Mouse (Mus musculus): ENCODE measurements around the gene Naa15.

The Naa15 gene

DNA sequence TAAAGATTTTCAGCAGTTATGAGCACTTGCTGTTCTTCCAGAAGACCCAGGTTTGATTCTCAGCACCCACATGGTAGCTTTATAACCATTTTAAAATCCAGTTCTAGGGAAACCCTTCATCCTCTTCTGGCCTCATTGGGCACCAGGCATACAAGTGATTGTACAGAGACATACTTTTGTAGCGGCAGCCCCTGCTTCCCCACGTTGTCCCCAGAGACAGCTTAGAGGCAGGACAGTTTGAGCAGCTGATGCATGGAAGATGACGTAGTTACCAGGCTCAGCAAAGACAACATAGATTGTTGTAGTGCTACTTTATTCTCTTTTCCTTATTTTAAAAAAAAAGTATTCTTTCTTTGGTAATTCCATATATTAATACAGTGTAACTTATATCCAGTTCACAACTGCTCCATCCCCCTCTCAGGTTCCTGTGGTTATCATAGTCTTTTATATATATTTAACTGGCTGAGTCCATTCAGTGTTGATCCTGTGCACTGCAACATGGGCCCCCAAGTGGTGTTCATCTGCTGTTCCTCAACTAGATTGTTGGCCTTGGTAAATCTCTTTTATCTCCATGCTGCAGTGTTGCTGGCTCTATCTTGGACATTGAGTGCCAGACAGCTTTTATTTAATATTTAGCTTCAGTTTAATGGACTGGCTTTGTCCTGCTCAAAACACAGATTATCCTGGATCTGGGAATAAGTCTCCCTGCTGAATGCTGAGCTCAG is 20.1 kb downstream of the Naa15 start:
- no peak for DNase-seq (ENCODE audit: low spot score)

DNA sequence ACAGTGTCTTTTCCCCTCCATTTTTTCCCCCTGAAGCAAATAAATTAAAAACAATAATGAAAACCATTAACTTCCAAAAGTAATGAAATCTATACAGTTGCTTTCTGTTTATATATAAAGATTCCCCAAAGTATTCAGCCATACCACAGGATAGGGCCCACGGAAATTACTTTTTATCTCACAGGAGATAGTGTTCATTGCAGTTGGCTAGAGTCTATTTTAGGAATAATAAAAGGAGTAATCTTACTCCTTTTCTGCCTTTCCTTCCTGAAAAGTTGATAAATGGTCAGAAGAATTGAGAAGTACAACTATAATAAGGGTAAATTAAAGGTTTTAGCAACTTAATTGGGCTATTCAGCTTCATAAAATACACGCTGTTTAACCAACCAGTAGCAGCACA is 53.6 kb downstream of the Naa15 start:
- no peak for DNase-seq (ENCODE audit: low spot score)

DNA sequence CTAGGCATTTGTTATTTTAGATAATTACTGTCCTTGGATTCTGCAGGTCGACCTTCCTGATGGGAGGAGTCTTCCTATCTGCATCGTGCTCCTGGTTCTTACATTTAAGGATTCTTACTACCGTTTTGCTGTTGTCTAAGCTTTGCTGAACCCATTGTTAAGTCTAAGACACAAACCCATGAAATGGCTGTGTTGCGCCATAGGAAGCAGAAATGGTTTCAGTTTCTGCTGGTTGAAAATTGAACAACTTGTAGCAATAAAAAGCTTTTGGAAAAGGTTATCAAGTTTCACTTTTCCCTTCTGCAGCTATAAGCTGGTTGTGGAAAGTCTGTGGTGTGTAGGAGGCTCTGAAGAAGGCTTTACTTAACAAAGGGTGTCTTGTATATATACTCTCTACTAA is 60.8 kb downstream of the Naa15 start:
- DNase-seq (ENCODE audit: low spot score), result no peak

DNA sequence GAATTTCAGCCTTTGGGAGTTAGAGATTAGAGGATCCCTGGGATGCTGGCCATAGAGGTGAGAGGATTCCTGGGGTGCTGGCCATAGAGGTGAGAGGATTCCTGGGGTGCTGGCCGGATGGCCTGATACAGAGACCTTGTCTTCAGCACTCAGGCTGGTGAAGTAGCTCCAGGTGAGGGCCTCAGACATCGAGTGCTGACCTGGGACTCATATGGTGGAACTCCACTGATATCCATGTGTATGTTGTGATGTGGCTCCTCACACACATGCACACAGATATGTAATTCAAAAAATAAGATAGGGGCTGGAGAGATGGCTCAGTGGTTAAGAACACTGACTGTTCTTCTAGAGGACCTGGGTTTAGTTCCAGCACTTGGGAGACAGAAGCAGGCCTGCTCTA is 64.9 kb downstream of the Naa15 start:
- DNase-seq (ENCODE audit: low spot score), result no peak

DNA sequence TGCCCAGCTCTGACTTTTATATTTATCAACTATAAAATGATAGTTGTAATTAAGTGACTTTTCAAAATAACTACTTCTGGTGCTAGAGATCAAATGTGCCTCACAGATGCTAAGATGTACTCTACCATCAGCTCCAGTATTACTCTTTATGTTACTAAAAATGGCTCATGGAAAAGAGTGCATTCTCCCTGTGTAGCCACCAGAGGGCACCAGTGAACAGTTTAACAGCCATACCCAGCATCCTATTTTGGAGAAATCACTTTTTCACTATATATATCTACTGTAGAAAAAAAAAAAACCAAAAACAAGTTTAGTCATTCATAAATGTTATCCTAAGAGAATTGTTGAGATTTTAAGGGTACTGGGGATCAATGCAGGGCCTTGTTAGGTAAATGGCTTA is 66.1 kb downstream of the Naa15 start:
- DNase-seq (ENCODE audit: low spot score), result peak; percentile 65

DNA sequence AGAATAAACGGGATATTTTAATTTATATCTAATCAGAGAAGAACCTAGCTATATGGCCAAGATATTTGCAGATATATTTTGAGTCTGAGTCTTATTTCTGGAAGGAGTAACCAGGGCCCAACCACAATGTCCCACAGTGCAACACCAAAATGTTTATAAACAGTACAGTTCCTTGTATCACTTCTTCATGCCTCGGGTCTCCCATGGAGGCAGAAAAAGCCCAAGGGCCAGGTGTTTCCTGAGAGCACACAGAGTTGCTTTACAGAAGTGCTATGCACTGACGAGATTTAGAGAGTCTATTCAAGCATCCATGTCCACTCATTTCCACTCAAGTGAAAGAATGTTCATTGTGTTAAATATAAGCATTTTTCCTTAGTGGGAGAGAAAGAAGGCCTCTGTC is 66.9 kb downstream of the Naa15 start:
- DNase-seq (ENCODE audit: low spot score), result no peak

DNA sequence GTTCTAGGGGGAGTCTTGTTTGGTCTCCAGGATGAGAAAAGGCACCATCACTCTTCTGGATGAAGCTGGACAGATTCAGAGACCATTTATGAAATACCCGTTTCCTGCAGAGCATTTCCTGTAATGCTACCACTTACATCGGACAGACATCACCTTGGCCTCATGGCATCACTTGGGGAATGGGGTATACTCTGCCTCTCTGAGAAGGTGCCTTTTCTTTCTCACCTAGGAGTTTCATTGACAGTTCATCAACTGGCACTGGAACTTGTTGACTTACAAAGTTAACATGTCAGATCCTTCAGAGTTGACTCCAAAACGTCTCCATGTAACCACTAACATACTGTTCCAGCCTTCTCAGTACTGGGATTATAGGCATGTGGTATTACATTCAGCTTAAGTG is 67.8 kb downstream of the Naa15 start:
- DNase-seq (ENCODE audit: low spot score), result no peak

DNA sequence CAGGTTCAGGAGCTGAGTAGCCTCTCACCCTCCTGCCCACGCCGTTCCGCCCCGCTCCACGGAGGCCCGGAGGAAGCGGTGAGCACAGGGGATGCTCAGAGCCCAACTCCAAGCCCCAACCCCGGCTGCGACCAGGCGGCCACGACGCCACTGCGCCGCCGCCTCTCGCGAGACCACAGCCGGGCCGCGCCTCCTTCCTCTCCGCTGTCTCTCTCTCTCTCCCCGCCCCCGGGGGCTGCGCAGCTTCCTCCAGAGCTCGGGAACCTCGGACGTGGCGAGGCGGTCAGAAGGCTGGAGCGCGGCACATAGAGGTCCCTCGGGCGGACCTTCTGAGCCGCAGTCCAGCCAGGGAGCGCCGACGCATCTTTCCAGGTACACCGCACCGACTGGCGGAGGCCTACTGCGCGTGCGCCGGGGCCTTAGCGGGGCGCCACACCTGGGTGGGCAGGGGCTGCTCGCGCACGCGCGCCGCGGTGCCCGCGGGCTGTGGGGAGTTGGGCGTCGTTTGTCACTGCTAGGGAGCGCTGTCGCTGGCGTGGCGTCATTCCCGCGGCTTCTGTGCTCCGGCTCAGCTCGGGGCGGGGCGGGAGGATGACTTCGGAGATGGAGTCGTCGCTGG is 68.9 kb downstream of the Naa15 start, which contains the start of gene Rab33b:
Rab33b (plus strand) TSS at position 180 of the 619 bp plus-strand sequence.
- peak; percentile 98 for DNase-seq (ENCODE audit: low spot score)

DNA sequence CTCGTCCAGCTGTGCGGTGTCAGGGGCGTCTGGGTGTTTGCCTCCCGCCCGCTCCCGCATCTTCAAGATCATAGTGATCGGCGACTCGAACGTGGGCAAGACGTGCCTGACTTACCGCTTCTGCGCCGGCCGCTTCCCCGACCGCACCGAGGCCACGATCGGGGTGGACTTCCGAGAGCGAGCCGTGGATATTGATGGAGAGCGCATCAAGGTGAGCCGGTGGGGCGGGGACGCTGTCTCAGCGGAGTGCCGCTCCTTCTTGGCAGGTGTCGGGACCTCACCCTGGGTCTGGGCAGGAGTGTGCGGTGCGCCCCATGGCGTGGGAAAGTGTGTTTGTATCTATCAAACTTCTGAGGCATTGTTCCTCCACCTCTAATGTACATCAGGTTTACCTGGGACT is 69.4 kb downstream of the Naa15 start:
- no peak for DNase-seq (ENCODE audit: low spot score)

DNA sequence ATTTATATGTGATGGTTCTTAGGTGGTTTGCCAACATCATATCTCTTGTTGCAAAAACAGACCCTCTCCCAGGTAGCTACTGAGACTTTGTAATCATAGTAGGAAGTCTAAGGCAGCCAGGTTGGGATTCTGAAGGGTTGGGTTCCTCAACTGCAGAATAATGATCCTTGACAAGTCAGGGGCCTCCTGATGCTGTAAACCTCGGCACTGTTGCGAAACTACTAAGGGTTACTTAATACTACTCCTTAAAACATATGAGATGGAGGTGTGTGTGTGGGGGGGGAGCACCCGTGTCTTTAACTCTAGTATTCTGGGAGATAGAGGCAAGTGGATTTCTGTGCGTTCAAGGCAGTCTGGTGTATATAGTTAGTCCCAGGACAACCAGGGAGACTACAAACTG is 70.4 kb downstream of the Naa15 start:
- DNase-seq (ENCODE audit: low spot score), result no peak

DNA sequence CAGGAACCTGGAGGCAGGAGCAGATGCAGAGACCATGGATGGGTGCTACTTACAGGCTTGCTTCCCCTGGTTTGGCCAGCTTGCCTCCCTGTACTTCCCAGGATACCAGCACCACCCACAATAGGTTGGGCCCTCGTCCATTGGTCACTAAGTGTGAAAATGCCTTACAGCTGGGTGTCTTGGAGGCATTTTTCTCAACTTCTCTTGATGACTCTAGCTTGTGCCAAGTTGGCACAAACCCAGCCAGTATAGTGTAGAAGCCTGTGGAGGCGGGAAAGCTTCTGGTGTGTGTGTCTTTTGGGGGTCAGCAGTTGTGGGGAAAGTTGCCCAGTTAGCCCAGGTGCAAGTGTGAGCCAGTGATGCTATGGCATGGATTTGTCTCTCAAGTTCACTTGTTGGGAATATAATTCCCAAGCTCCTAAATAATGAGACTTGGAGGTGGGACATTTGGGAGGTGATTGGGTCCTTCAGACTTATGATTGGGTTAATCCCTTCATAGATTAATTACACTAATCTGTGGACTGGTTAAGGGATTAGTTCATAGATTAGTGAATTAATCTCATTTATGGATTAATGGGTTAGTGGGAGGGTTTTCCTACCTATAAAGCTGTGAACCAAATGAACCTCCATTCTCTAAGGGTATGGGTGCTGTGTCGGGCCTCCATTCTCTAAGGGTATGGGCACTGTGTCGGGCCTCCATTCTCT is 71.7 kb downstream of the Naa15 start:
- no peak for DNase-seq (ENCODE audit: low spot score)

DNA sequence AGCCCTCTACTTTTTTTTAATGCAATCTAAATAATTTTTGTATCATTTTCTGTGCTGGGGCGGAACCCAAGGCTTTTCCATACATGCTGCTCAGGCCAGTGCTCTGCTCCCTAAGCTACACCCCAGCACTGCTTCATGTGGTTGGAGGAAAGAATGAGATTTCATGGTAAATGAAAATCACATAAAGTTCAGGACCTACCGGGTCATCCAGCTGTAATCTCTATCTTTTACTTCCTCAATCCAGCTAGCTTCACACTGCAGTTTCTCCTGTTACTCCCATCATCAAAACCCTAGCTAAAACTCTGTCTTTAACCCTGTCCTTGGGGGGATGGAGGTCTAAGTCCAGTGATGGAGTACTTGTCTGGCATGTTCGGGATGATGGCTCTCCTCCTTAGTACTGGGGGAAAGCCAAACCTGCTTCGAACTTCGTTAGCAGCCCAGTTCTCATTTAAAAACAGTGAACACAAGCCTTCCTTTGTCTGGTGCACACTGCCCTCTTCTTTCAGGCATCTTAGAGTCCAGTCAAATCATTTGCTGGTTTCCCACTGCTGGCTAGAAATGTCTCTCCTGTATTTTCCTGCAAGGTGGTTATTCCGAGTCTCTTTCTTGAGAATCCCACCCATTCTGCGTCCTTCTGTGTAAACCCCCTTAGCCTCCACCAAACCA is 75.3 kb downstream of the Naa15 start:
- DNase-seq (ENCODE audit: low spot score), result no peak

DNA sequence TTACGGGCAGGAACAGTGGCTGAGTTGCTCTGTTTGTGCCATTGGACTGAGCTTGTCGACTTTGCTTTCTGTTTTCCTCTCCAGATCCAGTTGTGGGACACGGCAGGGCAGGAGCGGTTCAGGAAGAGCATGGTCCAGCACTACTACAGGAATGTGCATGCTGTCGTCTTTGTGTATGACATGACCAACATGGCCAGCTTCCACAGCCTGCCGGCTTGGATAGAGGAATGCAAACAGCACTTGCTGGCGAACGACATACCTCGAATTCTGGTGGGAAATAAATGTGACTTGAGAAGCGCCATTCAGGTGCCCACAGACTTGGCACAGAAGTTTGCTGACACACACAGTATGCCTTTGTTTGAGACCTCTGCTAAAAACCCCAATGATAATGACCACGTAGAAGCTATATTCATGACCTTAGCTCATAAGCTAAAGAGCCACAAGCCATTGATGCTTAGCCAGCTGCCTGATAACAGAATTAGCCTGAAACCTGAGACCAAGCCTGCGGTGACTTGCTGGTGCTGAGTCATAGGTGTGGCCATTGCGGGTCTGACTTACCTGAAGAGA is 78.4 kb downstream of the Naa15 start:
- DNase-seq (ENCODE audit: low spot score), result no peak

DNA sequence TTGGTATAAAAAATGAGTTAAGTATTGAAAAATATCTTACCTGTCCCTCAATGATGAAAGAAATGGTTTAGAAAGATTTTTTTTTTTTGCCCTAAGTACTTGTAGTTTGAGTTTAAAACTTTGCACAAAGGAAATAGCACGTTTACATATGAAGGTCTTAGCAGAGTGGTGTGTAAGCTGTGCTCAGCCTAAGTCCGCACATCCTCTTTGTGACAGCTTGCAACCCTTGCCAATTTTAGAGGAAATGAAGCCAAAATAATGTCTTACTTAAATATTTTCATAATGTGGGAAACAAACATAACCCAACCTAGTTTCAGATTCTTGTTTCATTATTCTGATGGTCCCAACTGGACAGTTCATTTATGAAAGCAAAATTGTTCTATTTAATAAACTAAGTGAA is 79.5 kb downstream of the Naa15 start:
- DNase-seq (ENCODE audit: low spot score), result no peak

DNA sequence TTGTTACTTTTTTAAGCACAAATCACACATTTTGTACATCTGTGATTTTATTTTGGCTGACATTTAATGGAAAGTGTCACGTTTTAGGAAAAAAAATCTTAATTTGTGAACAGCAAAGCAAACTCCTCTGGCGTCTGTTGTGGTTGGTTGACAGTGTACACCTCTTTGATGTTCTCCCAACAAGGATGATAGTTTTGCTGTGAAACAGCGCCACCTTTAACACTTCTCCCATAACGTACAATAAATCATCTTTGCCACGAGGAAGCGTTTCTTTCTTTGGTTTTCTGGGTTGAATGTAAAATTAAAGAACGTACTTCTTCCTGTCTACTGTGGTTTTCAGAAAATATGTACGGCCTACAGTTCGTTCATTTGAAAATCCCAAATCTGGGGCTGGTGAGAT is 80.7 kb downstream of the Naa15 start:
- DNase-seq (ENCODE audit: low spot score), result peak; percentile 55

DNA sequence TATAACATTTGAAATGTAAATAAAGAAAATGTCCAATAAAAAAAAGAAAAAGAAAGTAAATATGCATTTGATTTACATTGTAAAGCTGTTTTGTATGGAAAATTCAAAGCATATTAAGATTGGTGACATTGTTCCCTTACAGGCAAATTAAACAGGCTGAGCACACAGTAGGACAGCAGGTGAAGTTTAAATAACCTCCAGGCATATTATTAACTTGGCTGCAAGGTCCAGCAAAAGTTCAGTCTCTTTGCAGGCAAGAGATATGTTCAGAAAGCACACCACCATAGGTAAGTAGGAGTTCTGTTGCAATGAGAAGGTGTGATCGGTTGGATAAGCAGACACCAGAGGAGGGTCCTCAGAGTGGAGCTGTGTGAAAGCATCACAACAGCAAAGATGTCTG is 83.0 kb downstream of the Naa15 start:
- DNase-seq (ENCODE audit: low spot score), result no peak

DNA sequence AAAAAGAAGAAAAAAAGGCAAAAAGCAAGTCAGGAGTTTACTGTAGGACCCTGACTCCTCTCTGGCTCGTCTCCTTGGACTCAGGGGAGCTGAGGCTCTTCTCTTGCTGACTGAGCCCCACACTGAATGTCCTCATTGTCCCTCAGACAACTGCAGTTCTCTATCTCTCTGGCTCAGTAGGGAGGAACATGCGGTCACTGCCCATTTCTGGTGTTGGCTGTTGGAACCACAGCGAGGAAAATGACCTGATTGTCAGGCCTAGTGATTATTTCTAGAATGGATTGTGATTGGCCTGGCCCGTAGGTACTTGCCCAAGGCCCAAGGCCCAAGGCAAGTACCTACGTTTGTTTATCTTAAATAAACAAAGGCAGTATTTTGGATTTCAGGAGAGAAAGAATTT is 83.7 kb downstream of the Naa15 start:
- no peak for DNase-seq (ENCODE audit: low spot score)

DNA sequence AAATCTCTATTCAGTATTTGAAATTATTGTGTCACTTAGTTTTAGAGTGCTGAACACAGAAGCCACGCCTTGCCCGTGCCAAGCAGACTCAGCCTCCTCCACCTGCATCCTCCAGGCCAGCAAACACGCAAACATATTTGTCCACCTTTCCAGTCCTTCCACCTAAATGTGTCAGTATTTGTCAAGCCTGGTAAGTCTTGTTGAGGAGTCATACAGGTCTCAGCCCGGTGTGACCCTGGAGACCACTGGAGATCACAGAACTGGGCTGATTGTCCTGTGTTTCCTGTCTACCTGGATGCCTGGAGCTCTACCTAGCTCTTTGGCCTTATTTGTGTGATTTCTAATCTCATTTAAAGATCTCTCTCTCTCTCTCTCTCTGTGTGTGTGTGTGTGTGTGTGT is 84.9 kb downstream of the Naa15 start:
- no peak for DNase-seq (ENCODE audit: low spot score)

DNA sequence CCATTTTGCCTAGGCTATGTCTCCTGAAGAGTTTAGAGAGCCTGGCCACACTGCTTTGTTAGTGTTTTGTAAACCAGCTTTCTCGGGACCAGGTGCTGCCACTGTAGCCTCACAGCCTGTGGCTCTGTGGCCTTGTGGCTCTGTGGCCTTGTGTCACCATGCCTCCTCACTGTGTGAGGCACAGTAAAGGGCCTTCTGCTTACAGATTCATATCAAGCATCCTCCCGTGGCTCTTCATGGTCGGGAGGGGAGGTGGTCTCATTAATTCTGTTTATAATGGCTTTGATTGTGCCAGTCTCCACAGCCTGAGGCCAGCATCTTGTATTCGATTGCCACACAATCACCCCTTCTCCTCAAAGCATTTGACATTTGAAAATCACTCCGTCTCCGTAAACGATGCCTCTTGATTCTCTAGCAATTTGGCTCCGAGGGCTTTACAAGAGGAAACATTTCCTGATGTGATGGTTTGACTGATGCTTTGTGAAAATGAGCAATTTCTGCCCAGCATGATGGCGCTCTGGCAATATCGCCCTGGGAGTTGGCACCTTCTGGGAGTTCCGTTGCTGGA is 89.5 kb downstream of the Naa15 start:
- DNase-seq (ENCODE audit: low spot score), result no peak

DNA sequence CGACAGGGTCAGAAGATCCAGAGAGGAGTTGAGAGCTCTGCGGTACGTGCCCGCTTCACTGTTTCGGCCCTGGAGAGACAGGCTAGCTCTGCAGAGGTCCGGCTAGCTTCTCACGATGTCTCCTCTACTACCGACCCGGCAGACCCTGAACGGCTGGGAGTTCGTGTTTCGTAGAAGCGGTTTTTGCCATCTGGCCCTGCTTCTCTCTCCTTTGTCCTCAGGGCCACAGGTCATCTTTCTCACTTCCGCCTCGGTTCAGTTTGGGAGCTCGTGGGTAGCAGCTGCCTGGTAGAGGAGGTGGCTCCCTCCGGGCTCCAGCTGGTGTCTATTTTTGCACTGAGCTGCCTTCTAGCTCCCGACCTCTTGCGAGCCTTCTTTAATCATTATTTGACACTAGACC is 90.5 kb downstream of the Naa15 start:
- no peak for DNase-seq (ENCODE audit: low spot score)

DNA sequence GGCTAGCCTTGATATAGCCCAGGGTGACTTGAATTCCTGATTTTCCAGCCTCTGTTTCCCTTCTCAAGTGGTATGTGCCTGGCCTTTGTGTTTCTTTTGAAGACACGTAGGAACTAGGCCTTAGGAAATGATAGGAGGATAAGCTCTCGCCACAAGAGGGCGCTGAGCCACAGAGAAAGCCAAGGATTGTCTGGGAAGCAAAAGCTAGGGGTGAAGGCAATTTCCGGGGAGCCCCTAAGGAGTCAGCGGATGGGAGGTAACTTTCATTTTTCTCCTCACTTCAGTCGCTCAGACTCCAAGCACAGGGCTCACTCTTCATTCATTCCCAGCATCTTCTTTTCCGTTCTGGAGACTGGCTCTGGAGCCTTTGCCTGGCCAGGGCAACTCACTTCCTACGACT is 96.0 kb downstream of the Naa15 start:
- DNase-seq (ENCODE audit: low spot score), result peak; percentile 57

DNA sequence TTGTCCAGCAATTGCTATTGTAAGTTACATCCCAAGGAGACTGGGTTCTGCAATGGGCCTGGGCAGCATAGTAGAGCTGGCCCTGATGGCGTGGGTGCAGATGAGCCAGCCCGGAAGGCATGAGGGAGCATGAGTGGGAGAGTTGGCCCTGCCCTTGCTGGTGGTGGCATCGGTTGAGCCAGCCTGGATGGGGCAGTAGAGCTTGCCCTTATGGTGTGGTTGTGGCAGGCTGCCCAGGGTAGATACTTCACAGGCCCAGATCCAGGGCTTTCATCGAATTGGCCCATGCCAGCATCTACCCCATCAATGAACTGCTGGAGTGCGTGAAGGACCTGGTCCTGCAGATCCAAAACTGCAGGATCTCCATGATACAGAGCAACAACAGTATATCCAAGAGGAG is 97.0 kb downstream of the Naa15 start:
- no peak for DNase-seq (ENCODE audit: low spot score)
